Mouse (Mus musculus) A20 (cell line): Measurements from ENCODE around the gene 5730507C01Rik.
"Not testable (repeated sequence)": the region's sequence is repeated elsewhere in the genome, so short reads cannot be mapped to it uniquely, and the experiment has no call there.

Experiments used
- DNase-seq: peaks from one replicate; pipeline ENCODE4 v3.0.0-alpha.2; 2011; ENCODE audit warnings: low read depth, low spot score

The 5730507C01Rik gene

DNA sequence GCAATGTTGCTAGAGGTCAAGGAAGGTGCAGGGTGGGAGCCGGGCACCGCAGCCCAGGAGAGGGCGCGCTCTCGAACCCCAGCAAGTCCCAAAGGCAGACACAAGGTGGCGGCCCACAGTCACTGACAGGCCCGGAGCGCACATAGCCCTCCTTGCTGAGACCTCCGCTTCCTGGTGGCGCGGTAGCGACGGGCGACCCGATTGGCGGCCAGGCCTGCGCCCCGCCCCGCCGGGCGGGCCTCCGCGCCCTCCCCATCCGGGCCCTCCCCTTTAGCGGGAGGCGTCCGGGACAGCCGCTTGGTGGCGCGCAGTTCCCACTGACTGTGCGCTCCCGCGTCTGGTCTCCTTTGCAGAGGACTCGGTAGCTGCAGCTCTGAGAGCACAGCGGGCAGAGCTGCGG, at the start of gene 5730507C01Rik:
5730507C01Rik (plus strand) TSS at position 340 of the 400 bp plus-strand sequence.
- no peak for DNase-seq

DNA sequence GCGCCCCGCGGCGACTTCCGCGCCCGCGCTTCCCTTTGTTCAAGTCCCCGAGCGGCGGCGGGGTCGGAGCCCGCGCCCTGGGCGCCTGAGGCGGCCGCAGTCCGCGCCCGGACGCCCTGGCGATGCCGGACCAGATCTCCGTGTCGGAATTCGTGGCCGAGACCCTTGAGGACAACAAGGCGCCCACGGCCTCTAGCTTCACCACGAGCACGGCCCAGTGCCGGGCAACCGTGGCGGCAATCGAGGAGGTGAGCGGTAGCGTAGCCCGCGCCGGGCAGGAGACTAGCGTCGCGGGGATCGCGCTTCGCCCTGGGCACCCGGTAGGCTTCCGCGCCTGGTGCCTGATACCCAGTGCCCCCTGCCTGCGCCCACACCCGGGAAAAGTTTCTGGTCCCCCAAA, 306 bp downstream of the 5730507C01Rik start:
- DNase-seq = not testable (repeated sequence)

DNA sequence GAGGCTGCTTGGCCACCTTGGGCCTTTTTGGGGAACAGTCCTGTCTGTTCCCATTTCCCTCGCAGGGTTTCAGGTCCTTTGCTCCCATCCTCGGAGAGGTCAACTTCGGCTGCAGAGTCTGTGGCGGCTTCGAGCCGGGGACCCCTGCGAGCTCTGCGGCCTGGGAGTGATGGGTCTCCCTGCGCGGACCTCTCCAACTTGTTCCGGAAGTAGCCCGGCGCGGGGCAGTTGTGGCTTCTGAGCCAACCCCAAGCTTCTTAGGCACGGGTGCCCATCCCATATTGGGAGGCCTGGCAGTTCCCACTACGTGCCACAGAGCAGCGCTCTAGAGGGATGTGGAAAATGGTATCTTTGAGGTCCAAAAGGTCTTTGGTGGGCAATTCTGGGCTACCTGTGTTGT, 767 bp downstream of the 5730507C01Rik start:
- not testable (repeated sequence) for DNase-seq
